Mouse (Mus musculus) intestine, embryonic 15.5 days (tissue): ENCODE data around the gene Ccdc40. TPM values are rescaled to one million over a fixed set of nuclear protein-coding genes. Genes with fewer than 3 reads are reported as not detected.
A peak's percentile ranks its signal among the peaks of the same experiment; 100 is the strongest.

Experiments used
- ATAC-seq: fragments of 200-750 bp; cut with Nextera tagmentation; 2 replicates; pipeline ENCODE4 v1.8.0; 2017; ENCODE audit warnings: moderate TSS enrichment, moderate library complexity
- H3K27ac ChIP-seq: fragments of 300-500 bp; sonication (generic); 2 replicates; pipeline ENCODE4 v1.5.1; 2015; ENCODE audit warnings: mild to moderate bottlenecking, inconsistent platforms
- H3K27me3 ChIP-seq: fragments of 300-500 bp; sonication (generic); replicated peaks from 2 replicates; pipeline ENCODE4 v1.6.1; 2015; ENCODE audit warnings: inconsistent platforms
- H3K36me3 ChIP-seq: fragments of 300-500 bp; sonication (generic); 2 replicates; pipeline ENCODE4 v1.6.1; 2015; ENCODE audit warnings: inconsistent platforms
- H3K4me1 ChIP-seq: fragments of 300-500 bp; sonication (generic); replicated peaks from 2 replicates; pipeline ENCODE4 v1.6.1; 2015; ENCODE audit warnings: inconsistent platforms
- H3K4me2 ChIP-seq: fragments of 300-500 bp; sonication (generic); replicated peaks from 2 replicates; pipeline ENCODE4 v1.6.1; 2015; ENCODE audit warnings: mild to moderate bottlenecking, inconsistent platforms
- H3K4me3 ChIP-seq: fragments of 300-500 bp; sonication (generic); replicated peaks from 2 replicates; pipeline ENCODE4 v1.5.1; 2015; ENCODE audit warnings: inconsistent platforms
- H3K9ac ChIP-seq: fragments of 300-500 bp; sonication (generic); 2 replicates; pipeline ENCODE4 v1.6.1; 2015; ENCODE audit warnings: inconsistent platforms
- H3K9me3 ChIP-seq: fragments of 300-500 bp; sonication (generic); 2 replicates; pipeline ENCODE4 v1.6.1; 2016; ENCODE audit warnings: inconsistent platforms
- WGBS: fragments of 180-500 bp; shearing (Covaris S2); methylation state at CpG from one replicate; pipeline ENCODE4 v1.1.7; 2015; 5-methylcytosine and 5-hydroxymethylcytosine counted together
- polyA plus RNA-seq: library from polyadenylated mRNA; unstranded; fragments of >200 nt; fragmentation: Nextera tagmentation; extraction: Ambion mirVana; gene quantifications from 2 replicates; pipeline ENCODE4 v1.2.1, GENCODE M21; 2015

The Ccdc40 gene
- polyA plus RNA-seq, 1 experiment from 2014 or later: 2.6 TPM

- Histone ChIP-seq H3K9me3 (no peaks in the 10 kb centered on the region), H3K36me3 (no peaks in the 10 kb centered on the region), H3K27me3 (no peaks in the 10 kb centered on the region), H3K4me2 (no peak overlapping the region), H3K4me1 (peaks cover 39% of the 10 kb centered on the region), H3K27ac (0 out of 2 replicates have a peak overlapping the region, but pooled peaks have one; percentile 11), H3K9ac (no peak overlapping the region), H3K4me3 (no peak overlapping the region)
- ATAC-seq: no peak; the same call in 1 of the 2 replicates
- 67% methylated on average over 5 of the region's 5 CpGs for WGBS
These were observed 36.2 kb upstream of the Ccdc40 start for GRCm38 (mm10) chr11:119192176-119192575.

- Histone ChIP-seq H3K36me3 (0 out of 2 replicates have a peak, but pooled peaks cover 2% of the 10 kb centered on the region), H3K4me2 (no peak overlapping the region), H3K9me3 (no peaks in the 10 kb centered on the region), H3K27me3 (no peaks in the 10 kb centered on the region), H3K9ac (no peak overlapping the region), H3K4me3 (no peak overlapping the region), H3K4me1 (peaks cover 35% of the 10 kb centered on the region), H3K27ac (0 out of 2 replicates have a peak overlapping the region, but pooled peaks have one; percentile 11)
- peak; percentile 21; the same call in 1 of the 2 replicates for ATAC-seq
- 71% methylated on average over 9 of the region's 9 CpGs for WGBS
These were observed 35.8 kb upstream of the Ccdc40 start for GRCm38 (mm10) chr11:119192605-119193004.

DNA sequence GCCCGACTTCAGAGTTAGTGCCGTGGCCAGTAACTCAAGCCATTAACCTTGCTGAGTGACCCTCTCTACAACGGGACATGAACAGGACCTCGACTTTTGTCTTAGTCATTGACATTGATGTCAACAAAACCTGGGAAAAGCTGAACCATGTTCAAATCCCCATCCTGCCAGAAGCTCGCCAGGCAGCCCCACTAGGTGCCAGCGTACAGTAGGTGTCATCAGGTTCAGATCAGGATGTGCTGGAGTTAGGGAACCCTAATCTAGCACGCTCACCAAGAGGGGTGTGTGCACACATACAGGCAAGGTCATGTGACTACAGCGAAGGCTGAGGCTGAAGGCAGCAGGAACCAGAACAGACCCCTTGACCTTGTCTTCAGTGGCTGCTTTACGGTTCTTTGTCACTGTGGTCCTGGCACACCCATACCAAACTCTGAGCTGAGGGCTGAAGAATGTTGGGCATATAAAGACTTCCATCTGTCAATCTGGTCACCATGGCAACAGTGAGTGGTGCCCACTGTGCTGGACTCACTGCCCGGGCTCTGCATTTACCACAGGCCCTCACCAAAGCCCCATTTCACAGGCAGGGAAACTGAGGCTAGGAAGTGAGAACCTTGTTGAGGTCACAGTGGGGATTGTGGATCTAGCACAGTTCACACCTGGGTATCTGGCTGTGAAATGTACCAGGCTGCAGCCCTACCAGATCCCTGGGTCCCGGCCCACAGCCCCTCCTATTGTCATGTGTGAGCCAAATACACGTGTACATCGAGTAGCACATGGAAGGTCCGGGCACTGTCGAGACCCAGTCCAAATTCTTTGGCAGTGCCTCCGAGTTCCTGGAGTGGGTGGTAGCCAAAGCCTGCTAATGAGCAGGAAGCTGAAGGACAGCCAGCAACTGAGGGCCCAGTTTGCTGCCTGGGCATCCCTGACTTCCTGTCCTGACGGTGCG is 30.5 kb upstream of the Ccdc40 start:
- Histone ChIP-seq H3K4me2 (no peak overlapping the region), H3K36me3 (peaks cover 2% of the 10 kb centered on the region; the same call in 1 of the 2 replicates), H3K27me3 (no peaks in the 10 kb centered on the region), H3K4me3 (no peak overlapping the region), H3K4me1 (peaks cover 9% of the 10 kb centered on the region; the same call in 1 of the 2 replicates), H3K9ac (no peak overlapping the region), H3K27ac (no peak overlapping the region), H3K9me3 (no peaks in the 10 kb centered on the region)
- ATAC-seq: no peak
- 86% methylated on average over 18 of the region's 18 CpGs for WGBS

DNA sequence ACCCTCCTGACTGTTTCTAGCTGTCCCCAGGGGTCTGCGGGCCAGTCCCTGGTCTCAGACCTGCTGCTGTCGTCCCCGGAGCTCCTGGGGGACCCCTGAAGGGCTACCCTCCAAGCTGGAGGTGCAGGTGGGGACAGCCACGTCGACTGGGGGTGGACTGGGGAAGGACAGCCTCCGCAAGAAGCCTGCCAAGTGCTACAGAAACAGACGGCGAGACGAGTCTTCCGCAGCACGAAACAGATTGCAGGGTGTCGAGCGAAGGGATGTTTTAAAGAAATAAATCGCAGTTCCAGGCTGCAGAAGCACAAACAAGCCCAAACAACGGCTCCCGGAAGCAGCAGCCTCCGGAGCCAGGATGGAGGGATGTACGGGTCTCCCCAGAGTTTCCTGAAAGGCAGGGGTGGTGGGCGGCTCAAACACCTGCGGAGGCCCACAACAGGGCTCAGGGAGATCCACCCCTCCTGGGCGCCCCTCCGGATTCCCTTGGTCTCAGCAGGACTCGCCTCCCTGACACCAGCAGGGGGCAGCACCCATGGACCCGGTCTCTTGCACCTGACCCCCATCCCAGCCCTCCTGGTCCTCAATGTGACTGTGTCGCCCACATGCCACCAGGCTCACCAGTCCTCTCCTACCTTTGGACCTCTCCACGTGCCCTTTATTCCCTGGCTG is 29.7 kb upstream of the Ccdc40 start:
- Histone ChIP-seq H3K9ac (no peak overlapping the region), H3K9me3 (no peaks in the 10 kb centered on the region), H3K4me2 (0 out of 2 replicates have a peak overlapping the region, but pooled peaks have one; percentile 15), H3K36me3 (peaks cover 2% of the 10 kb centered on the region; the same call in 1 of the 2 replicates), H3K4me3 (no peak overlapping the region), H3K27ac (no peak overlapping the region), H3K27me3 (no peaks in the 10 kb centered on the region), H3K4me1 (peaks cover 9% of the 10 kb centered on the region; the same call in 1 of the 2 replicates)
- ATAC-seq: peak; percentile 8; the same call in 1 of the 2 replicates
- 50% methylated on average over 26 of the region's 26 CpGs for WGBS

DNA sequence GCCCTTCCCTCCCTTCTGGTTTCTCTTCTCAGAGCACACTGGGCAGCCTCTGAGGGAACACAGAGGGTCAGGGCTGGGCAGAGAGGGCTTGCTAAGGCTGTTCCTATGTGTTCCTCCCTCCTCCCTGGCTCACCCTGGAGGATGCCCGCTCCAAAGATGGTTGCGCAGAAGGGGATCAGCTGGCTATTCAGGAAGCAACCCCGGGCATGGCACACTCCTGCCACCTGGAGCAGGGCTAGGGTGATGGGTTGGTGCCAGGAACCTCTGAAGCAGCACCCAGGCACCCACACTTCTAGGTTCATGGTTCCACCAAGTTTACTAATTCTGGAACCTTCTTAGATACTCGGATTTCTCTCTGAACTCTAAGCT is 29.2 kb upstream of the Ccdc40 start:
- Histone ChIP-seq H3K4me2 (no peak overlapping the region), H3K9ac (no peak overlapping the region), H3K36me3 (peaks cover 2% of the 10 kb centered on the region; the same call in 1 of the 2 replicates), H3K27me3 (no peaks in the 10 kb centered on the region), H3K4me1 (peaks cover 9% of the 10 kb centered on the region; the same call in 1 of the 2 replicates), H3K4me3 (no peak overlapping the region), H3K27ac (no peak overlapping the region), H3K9me3 (no peaks in the 10 kb centered on the region)
- no peak for ATAC-seq
- 84% methylated on average over 4 of the region's 4 CpGs for WGBS

GRCm38 (mm10) chr11:119203423-119203822 is 24.9 kb upstream of the Ccdc40 start:
- Histone ChIP-seq H3K9ac (no peak overlapping the region), H3K4me1 (peaks cover 7% of the 10 kb centered on the region; the same call in 1 of the 2 replicates), H3K27ac (no peak overlapping the region), H3K27me3 (no peaks in the 10 kb centered on the region), H3K4me3 (no peak overlapping the region), H3K4me2 (no peak overlapping the region), H3K36me3 (peaks cover 12% of the 10 kb centered on the region), H3K9me3 (no peaks in the 10 kb centered on the region)
- WGBS: 52% methylated on average over 5 of the region's 5 CpGs
- ATAC-seq: peak; percentile 39; the same call in 1 of the 2 replicates

- Histone ChIP-seq H3K9ac (no peak overlapping the region), H3K27ac (no peak overlapping the region), H3K36me3 (peaks cover 17% of the 10 kb centered on the region), H3K4me3 (no peak overlapping the region), H3K4me2 (no peak overlapping the region), H3K4me1 (peaks cover 16% of the 10 kb centered on the region), H3K27me3 (no peaks in the 10 kb centered on the region), H3K9me3 (no peaks in the 10 kb centered on the region)
- ATAC-seq: no peak
- WGBS: 86% methylated on average over 10 of the region's 10 CpGs
These were observed 22.6 kb upstream of the Ccdc40 start for GRCm38 (mm10) chr11:119205738-119206137.

DNA sequence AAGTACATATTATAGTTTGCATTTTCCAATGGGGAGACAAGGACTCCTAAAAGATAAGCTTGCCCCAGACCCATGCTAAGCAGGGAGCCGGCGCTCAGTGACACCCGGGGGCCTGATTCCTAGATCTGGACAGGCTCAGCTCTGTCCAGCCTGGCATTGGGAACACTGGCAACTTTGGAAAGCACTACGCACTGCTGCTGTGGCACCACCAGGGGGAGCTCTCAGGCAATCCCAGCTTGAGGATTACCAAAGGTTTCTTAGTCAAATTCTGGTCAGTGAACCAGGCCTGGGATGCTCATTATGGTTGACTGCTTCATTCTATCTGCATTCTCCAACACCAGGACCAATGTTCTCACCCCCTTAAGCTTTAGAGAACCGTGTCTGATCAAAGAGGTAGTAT is 21.8 kb upstream of the Ccdc40 start:
- Histone ChIP-seq H3K27ac (no peak overlapping the region), H3K4me1 (peaks cover 17% of the 10 kb centered on the region), H3K9me3 (no peaks in the 10 kb centered on the region), H3K4me2 (no peak overlapping the region), H3K27me3 (no peaks in the 10 kb centered on the region), H3K36me3 (peaks cover 17% of the 10 kb centered on the region), H3K9ac (no peak overlapping the region), H3K4me3 (no peak overlapping the region)
- 35% methylated on average over 5 of the region's 5 CpGs for WGBS
- no peak for ATAC-seq

- Histone ChIP-seq H3K27ac (no peak overlapping the region), H3K9me3 (no peaks in the 10 kb centered on the region), H3K27me3 (no peaks in the 10 kb centered on the region), H3K36me3 (peaks cover 17% of the 10 kb centered on the region; the same call in 1 of the 2 replicates), H3K4me3 (no peak overlapping the region), H3K9ac (no peak overlapping the region), H3K4me1 (peaks cover 21% of the 10 kb centered on the region), H3K4me2 (no peak overlapping the region)
- 93% methylated on average over 6 of the region's 6 CpGs for WGBS
- ATAC-seq: no peak
These were observed 20.4 kb upstream of the Ccdc40 start for GRCm38 (mm10) chr11:119207986-119208385.

- 92% methylated on average over 20 of the region's 20 CpGs for WGBS
- Histone ChIP-seq H3K4me3 (no peak overlapping the region), H3K27me3 (no peaks in the 10 kb centered on the region), H3K9me3 (no peaks in the 10 kb centered on the region), H3K36me3 (peaks cover 17% of the 10 kb centered on the region; the same call in 1 of the 2 replicates), H3K9ac (no peak overlapping the region), H3K4me2 (no peak overlapping the region), H3K27ac (0 out of 2 replicates have a peak overlapping the region, but pooled peaks have one; percentile 52), H3K4me1 (peaks cover 31% of the 10 kb centered on the region)
- ATAC-seq: no peak
These were observed 19.5 kb upstream of the Ccdc40 start for GRCm38 (mm10) chr11:119208870-119209370.

- ATAC-seq: peak; percentile 39
- 64% methylated on average over 10 of the region's 10 CpGs for WGBS
- Histone ChIP-seq H3K9ac (no peak overlapping the region), H3K4me1 (peaks cover 37% of the 10 kb centered on the region), H3K4me3 (no peak overlapping the region), H3K27me3 (no peaks in the 10 kb centered on the region), H3K27ac (peak overlapping the region; percentile 52), H3K9me3 (no peaks in the 10 kb centered on the region), H3K4me2 (no peak overlapping the region), H3K36me3 (peaks cover 17% of the 10 kb centered on the region; the same call in 1 of the 2 replicates)
These were observed 18.9 kb upstream of the Ccdc40 start for GRCm38 (mm10) chr11:119209371-119210025.
